Mouse (Mus musculus) cerebellum, adult 9-11 months (tissue): Measurements from ENCODE around the gene Mctp1.
"Not testable (repeated sequence)": the region's sequence is repeated elsewhere in the genome, so short reads cannot be mapped to it uniquely, and the experiment has no call there.

Experiments
- DNase-seq: peaks from one replicate; pipeline ENCODE4 v3.0.0; 2022

Gene Mctp1

GRCm38 (mm10) chr13:76971046-76971445 is 586.7 kb downstream of the Mctp1 start:
- not testable (repeated sequence) for DNase-seq

DNA sequence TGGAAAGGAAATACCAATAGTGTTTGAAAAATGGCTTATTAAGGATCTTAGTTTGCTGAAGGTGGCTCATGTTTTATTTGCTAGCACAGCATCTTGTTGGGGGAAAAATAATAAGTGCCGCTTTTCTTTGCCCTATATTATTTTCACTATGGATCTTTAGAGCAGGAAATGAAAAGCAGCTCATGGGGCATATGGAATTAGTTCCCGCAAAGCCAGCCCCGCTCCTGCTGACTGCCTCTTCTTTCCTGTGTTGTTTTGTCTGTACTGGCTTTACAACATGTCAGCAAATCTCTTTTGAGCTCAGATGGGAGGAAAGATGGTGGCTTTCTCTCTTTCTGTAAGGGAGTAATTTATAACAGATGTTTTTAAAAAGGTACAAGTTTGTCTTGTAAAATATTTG is 618.3 kb downstream of the Mctp1 start:
- no peak for DNase-seq

GRCm38 (mm10) chr13:77003684-77004083 is 619.3 kb downstream of the Mctp1 start:
- no peak for DNase-seq

GRCm38 (mm10) chr13:77018851-77019250 is 634.5 kb downstream of the Mctp1 start:
- no peak for DNase-seq

DNA sequence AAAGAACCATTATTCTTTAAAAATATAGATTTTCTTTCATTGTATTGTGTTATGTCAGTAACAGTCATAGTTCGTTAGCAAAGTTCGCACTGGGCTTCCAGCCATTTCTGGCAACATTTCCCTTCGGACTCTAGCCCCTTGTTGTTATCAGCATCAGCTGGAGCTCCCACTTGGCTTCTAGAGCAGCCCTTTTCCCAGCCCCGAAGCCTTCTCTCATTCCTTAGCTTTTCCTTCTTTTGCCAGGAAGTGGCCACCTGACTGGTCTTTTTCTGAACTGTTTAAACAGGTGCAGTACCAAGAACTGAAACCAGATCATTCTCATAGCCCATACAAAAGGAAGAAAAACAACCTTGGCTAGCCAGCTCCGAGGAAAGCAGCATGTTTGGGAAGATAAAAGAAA is 645.3 kb downstream of the Mctp1 start:
- DNase-seq: no peak

DNA sequence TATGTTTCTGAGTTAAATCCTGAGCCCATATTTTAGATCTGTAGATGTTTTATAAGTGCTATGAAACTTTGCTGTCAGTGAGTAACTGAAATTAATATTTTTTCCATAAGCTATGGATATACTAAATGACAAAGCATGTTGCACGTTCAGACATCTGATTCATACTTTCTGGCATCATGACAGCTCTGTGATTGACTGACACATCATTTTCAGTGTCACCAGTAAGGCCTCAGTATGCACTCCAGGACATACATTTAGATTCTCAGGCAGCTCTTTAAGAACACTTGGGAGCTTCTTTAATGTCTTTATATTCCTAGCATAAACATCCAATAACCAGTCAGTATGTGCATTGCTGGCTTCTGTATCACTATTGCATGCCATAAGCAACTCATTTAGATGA is 659.0 kb downstream of the Mctp1 start:
- DNase-seq: no peak

GRCm38 (mm10) chr13:77045375-77045774 is 661.0 kb downstream of the Mctp1 start:
- no peak for DNase-seq

- no peak for DNase-seq
Measured at GRCm38 (mm10) chr13:77046416-77046815, 662.1 kb downstream of the Mctp1 start.

GRCm38 (mm10) chr13:77047179-77047931 is 663.0 kb downstream of the Mctp1 start:
- peak; percentile 23 for DNase-seq

DNA sequence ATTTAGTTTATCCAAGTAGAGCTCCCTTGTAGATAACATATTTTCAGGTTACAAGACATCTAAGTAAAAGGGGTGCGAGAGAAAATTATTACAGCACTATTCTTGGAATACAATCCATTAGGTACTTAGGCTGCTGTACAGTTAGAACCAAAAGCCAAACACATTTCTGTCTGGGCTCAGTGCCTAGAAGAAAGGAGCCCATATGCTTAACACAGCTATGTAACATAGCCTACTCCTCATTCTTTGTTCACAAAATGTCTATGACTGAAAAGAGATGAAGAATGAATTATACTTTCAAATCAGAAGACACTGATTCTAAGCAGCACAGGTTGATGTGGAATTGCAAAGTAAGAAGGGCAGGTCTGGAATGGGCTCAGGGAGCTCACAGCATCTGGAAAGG is 664.1 kb downstream of the Mctp1 start:
- DNase-seq: peak; percentile 56

DNA sequence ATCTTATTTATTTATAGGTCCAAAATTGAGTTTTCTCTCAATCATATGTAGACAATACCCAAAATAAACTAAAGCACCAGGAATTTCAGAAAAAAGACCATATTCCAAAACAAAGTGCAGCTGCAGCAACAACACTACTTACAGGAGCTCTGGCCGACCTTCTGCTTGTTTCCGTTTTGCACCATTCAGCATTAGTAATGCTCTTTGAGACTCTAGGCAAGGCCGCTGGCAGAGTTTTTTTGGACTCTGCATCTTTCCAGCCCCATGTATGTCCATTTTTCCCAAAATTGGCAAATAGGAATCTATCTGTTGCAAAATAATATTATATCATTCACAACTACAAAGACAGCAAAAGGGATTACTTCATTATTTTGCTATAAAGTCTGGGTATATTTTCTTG is 665.4 kb downstream of the Mctp1 start:
- no peak for DNase-seq

GRCm38 (mm10) chr13:77063221-77063620 is 678.9 kb downstream of the Mctp1 start:
- DNase-seq: no peak

DNA sequence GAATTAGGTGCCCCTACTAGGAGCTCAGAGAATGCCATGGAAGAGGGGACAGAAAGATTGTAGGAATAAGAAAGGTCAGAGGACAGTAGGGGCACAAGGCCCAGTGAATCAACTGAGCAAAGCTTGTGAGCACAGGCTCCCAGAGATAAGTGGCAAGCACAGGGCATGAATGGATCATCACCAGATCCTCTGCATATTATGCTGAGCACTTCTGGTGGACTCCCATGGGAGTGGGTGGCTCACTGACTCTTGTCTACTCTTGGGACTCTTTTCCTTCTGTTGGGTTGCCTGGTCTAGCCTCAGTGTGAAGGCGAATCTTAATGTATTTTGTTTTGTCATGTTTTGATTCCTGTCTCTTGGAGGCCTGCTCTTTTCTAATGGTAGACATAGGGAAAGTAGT is 684.5 kb downstream of the Mctp1 start:
- DNase-seq: no peak

DNA sequence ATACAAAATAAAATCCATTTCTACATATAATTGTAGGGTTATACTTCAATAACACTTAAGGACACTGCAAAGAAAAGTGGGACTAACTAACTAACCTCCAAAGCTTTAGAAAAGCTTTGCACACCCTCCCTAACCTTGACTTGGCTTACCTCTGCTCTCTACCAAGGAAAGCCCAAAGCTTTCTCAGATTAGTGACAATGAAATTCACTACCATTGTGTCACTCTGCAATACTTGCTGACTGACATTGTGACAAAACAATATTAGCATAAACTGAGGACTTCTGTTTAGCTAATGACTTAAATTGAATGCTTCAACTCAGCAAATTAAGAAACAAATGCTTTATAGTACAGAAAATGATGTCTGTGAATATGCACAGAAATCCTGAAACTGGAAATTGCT is 687.7 kb downstream of the Mctp1 start:
- DNase-seq: no peak
